Mouse (Mus musculus) kidney, adult 2 months (tissue): ENCODE measurements around the gene Tbcel. TPM values are rescaled to one million over a fixed set of nuclear protein-coding genes. Genes with fewer than 3 reads are reported as not detected.

Source experiments
- DNase-seq: peaks from one replicate; pipeline ENCODE4 v3.0.0; 2021
- H3K27ac ChIP-seq: fragments of 200-500 bp; 2 replicates; pipeline ENCODE4 v1.5.1; 2012; ENCODE audit warnings: low read depth, low read length, control low read depth, inconsistent platforms; ENCODE audit not compliant: insufficient read depth
- H3K27me3 ChIP-seq: fragments of 200-500 bp; replicated peaks from 2 replicates; pipeline ENCODE4 v1.6.1; 2012; ENCODE audit warnings: mild to moderate bottlenecking, moderate library complexity, low read length, inconsistent platforms; ENCODE audit not compliant: control insufficient read depth, insufficient read depth
- H3K36me3 ChIP-seq: fragments of 200-500 bp; 2 replicates; pipeline ENCODE4 v1.6.1; 2012; ENCODE audit warnings: mild to moderate bottlenecking, moderate library complexity, low read length, inconsistent platforms; ENCODE audit not compliant: control insufficient read depth, insufficient read depth
- H3K4me1 ChIP-seq: fragments of 200-500 bp; 2 replicates; pipeline ENCODE4 v1.6.1; 2011; ENCODE audit warnings: low read length; ENCODE audit not compliant: control insufficient read depth, insufficient read depth
- H3K4me3 ChIP-seq: fragments of 200-500 bp; 2 replicates; pipeline ENCODE4 v1.5.1; 2011; ENCODE audit warnings: mild to moderate bottlenecking, low read depth, low read length, control low read depth; ENCODE audit not compliant: insufficient read depth
- CTCF ChIP-seq: fragments of 200-500 bp; conservative IDR thresholded peaks from 2 replicates; pipeline ENCODE4 v1.5.1; 2011; ENCODE audit warnings: low read depth, mild to moderate bottlenecking, control low read depth, low read length, moderate library complexity, mixed read lengths; ENCODE audit not compliant: insufficient read depth, insufficient read length
- POLR2A ChIP-seq: fragments of 200-500 bp; IDR thresholded peaks from one replicate; pipeline ENCODE4 v1.6.1; 2011; ENCODE audit warnings: low read depth, low read length, control low read depth
- WGBS: fragments of 180-500 bp; shearing (Covaris S2); methylation state at CpG from one replicate; pipeline ENCODE4 v1.1.7; 2018; 5-methylcytosine and 5-hydroxymethylcytosine counted together
- polyA plus RNA-seq: library from polyadenylated mRNA; depleted of rRNA; stranded (reverse); fragments of >200 nt; gene quantifications from 2 replicates; pipeline ENCODE4 v1.2.3, GENCODE M21; 2012

The Tbcel gene
- polyA plus RNA-seq, 1 experiment, result 25.9 TPM

- 41% methylated on average over 4 of the region's 4 CpGs for WGBS
Measured at GRCm38 (mm10) chr9:42486913-42487312, 20.7 kb downstream of the Tbcel start.

GRCm38 (mm10) chr9:42484667-42485066 is 22.9 kb downstream of the Tbcel start:
- 97% methylated on average over 1 of the region's 1 CpGs for WGBS
- H3K4me1 ChIP-seq, result no peaks in the 10 kb centered on the region; the same call in 1 of the 2 replicates
- no peak for DNase-seq
- TF ChIP-seq CTCF (no peak), POLR2A (no peak)
- H3K27ac ChIP-seq, result no peak overlapping the region
- no peak overlapping the region for H3K4me3 ChIP-seq
- no peaks in the 10 kb centered on the region for H3K36me3 ChIP-seq
- H3K27me3 ChIP-seq, result no peaks in the 10 kb centered on the region

More at GRCm38 (mm10) chr9:42486913-42487312, 20.7 kb downstream of the Tbcel start:
- Histone ChIP-seq H3K27me3 (no peaks in the 10 kb centered on the region), H3K36me3 (no peaks in the 10 kb centered on the region), H3K4me1 (no peaks in the 10 kb centered on the region; the same call in 1 of the 2 replicates), H3K4me3 (no peak overlapping the region), H3K27ac (no peak overlapping the region)
- TF ChIP-seq CTCF, result no peak
- TF ChIP-seq POLR2A, result no peak
- DNase-seq, result no peak

GRCm38 (mm10) chr9:42482944-42483343 is 24.7 kb downstream of the Tbcel start:
- H3K27me3 ChIP-seq, result no peaks in the 10 kb centered on the region
- H3K27ac ChIP-seq, result no peak overlapping the region
- no peak for DNase-seq
- no peaks in the 10 kb centered on the region for H3K36me3 ChIP-seq
- no peak overlapping the region for H3K4me3 ChIP-seq
- 91% methylated on average over 1 of the region's 1 CpGs for WGBS
- TF ChIP-seq CTCF (no peak), POLR2A (no peak)
- no peaks in the 10 kb centered on the region; the same call in 1 of the 2 replicates for H3K4me1 ChIP-seq

- Histone ChIP-seq H3K4me1 (no peaks in the 10 kb centered on the region), H3K27me3 (no peaks in the 10 kb centered on the region), H3K4me3 (no peak overlapping the region), H3K27ac (no peak overlapping the region), H3K36me3 (no peaks in the 10 kb centered on the region)
- TF ChIP-seq CTCF (no peak), POLR2A (no peak)
- WGBS, result 87% methylated on average over 4 of the region's 4 CpGs
- DNase-seq, result no peak
Measured at GRCm38 (mm10) chr9:42476166-42476565, 31.4 kb downstream of the Tbcel start.

- 80% methylated on average over 8 of the region's 8 CpGs for WGBS
- no peak overlapping the region for H3K27ac ChIP-seq
- TF ChIP-seq CTCF, result no peak
- TF ChIP-seq POLR2A, result no peak
- no peaks in the 10 kb centered on the region for H3K27me3 ChIP-seq
- no peaks in the 10 kb centered on the region for H3K36me3 ChIP-seq
- H3K4me3 ChIP-seq, result no peak overlapping the region
- H3K4me1 ChIP-seq, result peaks cover 6% of the 10 kb centered on the region
- no peak for DNase-seq
Measured at GRCm38 (mm10) chr9:42474244-42474643, 33.4 kb downstream of the Tbcel start.

- no peaks in the 10 kb centered on the region for H3K27me3 ChIP-seq
- TF ChIP-seq CTCF (no peak), POLR2A (no peak)
- 8% methylated on average over 49 of the region's 49 CpGs for WGBS
- DNase-seq, result peak; percentile 96
- H3K36me3 ChIP-seq, result no peaks in the 10 kb centered on the region
- peak overlapping the region; percentile 72 for H3K27ac ChIP-seq
- H3K4me3 ChIP-seq, result peak overlapping the region; percentile 80
- peaks cover 6% of the 10 kb centered on the region for H3K4me1 ChIP-seq
Measured at GRCm38 (mm10) chr9:42471921-42472747, 35.5 kb downstream of the Tbcel start.

- DNase-seq, result peak; percentile 86
- H3K36me3 ChIP-seq, result no peaks in the 10 kb centered on the region
- 35% methylated on average over 4 of the region's 4 CpGs for WGBS
- TF ChIP-seq POLR2A, result no peak
- TF ChIP-seq CTCF, result no peak
- peaks cover 6% of the 10 kb centered on the region for H3K4me1 ChIP-seq
- peak overlapping the region; percentile 72 for H3K27ac ChIP-seq
- peak overlapping the region; percentile 80 for H3K4me3 ChIP-seq
- no peaks in the 10 kb centered on the region for H3K27me3 ChIP-seq
Measured at GRCm38 (mm10) chr9:42471214-42471613, 36.4 kb downstream of the Tbcel start.

- WGBS, result 97% methylated on average over 15 of the region's 15 CpGs
- H3K27ac ChIP-seq, result no peak overlapping the region
- H3K4me3 ChIP-seq, result no peak overlapping the region
- no peak for DNase-seq
- H3K36me3 ChIP-seq, result no peaks in the 10 kb centered on the region
- no peaks in the 10 kb centered on the region for H3K27me3 ChIP-seq
- no peak for TF ChIP-seq CTCF
- TF ChIP-seq POLR2A, result no peak
- peaks cover 9% of the 10 kb centered on the region for H3K4me1 ChIP-seq
Measured at GRCm38 (mm10) chr9:42469323-42469722, 38.3 kb downstream of the Tbcel start.
